Mouse (Mus musculus): ENCODE results near the gene Srpk3. TPM values are rescaled to one million over a fixed set of nuclear protein-coding genes. Genes with fewer than 3 reads are reported as not detected.

The Srpk3 gene
- polyA plus RNA-seq, 1 experiment from 2014 or later, result 1.1 TPM

DNA sequence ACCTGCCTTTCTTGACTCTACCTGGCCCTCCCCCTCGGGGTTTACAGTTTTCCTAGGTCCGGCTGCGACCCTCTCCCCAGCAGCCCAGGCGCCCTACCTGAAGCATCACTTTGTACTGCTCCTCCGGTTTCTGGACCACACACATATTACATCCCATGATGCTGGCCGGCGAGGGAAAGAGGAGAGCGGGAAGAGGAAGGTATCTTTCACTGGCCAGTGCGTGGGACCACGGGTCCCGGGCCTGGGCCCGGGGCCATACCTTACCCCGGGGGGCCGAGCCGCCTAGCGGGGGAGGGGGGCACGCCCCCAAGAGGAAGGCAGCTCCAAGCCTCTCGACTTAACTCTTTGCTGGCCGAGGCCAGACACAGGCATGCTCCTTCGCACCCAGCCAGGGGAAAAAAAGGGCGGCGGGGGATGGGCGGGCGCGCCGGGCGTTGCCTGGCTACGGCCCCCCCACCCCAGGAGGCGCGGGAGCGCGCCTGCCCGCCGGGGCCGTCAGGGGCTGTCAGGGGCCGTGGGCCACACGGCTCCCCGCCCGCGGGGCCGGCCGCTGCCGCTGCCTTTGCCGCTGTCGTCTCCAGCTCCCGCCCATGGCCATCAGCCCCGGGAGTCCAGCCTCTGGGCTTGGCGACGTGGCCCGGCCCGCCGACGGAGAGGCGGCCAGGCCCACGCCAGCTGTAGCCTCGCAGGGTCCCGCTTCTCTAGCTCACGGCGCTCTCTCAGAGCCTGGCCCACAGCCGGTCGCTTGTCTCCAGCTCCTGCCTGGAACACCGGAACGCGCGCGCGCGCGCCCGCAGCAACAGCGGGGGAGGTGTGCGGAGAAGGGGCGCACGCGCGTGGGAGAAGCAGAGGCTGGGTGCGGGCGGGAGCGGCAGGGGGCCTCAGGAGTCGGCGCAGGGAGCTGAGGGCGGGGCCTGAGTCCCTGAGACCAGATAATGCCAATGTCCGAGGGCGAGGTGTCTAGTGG is 50.3 kb downstream of the Srpk3 start, which contains the start of gene Pdzd4:
TSS of gene Pdzd4 (minus strand) at position 785 of the 967 bp plus-strand sequence.
- Histone ChIP-seq H3K4me2 (ENCODE audit: low read depth, low read length, severe bottlenecking) (peak within 1 kb of the TSS; percentile 67), H3K36me3 (ENCODE audit: control insufficient read depth, insufficient read depth, low read length) (no peaks in the 10 kb centered on the region), H3K4me1 (replicated peaks; ENCODE audit: control insufficient read depth, insufficient read depth, low read length) (no peaks in the 10 kb centered on the region), H3K27ac (ENCODE audit: low read depth, low read length) (peak within 1 kb of the TSS; percentile 34; the same call in 1 of the 2 replicates), H3K9ac (ENCODE audit: low read length) (peak within 1 kb of the TSS; percentile 70), H3K4me3 (ENCODE audit: low read depth, low read length) (peak within 1 kb of the TSS; percentile 54), H3K27me3 (ENCODE audit: control insufficient read depth, insufficient read depth, low read length) (no peaks in the 10 kb centered on the region), H3K9me3 (ENCODE audit: control insufficient read depth, low read length) (no peaks in the 10 kb centered on the region)
- WGBS, result 19% methylated on average over 77 of the region's 84 CpGs
- DNase-seq (ENCODE audit: low spot score) (peak; percentile 75), ATAC-seq (replicated peaks; ENCODE audit: low FRiP score) (peak; percentile 84)

Other genes starting within 250 kb of the Srpk3 start
- gene Dusp9, start 135.0 kb upstream of the Srpk3 start, polyA plus RNA-seq (2014; fragmentation: Nextera tagmentation; extraction: Ambion mirVana), result 4.5 and 5.5 TPM in 2 replicates
- gene Pnck, start 114.3 kb upstream of the Srpk3 start, polyA plus RNA-seq (2014; fragmentation: Nextera tagmentation; extraction: Ambion mirVana), result 11.1 and 17.4 TPM in 2 replicates
- gene Slc6a8, start 101.3 kb upstream of the Srpk3 start, polyA plus RNA-seq (2014; fragmentation: Nextera tagmentation; extraction: Ambion mirVana), result 7.5 and 9.0 TPM in 2 replicates
- gene Bcap31, start 58.2 kb upstream of the Srpk3 start, polyA plus RNA-seq (2014; fragmentation: Nextera tagmentation; extraction: Ambion mirVana), result 128 and 135 TPM in 2 replicates
- 8.9 and 10.7 TPM in 2 replicates for gene Abcd1, start 57.8 kb upstream of the Srpk3 start, polyA plus RNA-seq (2014; fragmentation: Nextera tagmentation; extraction: Ambion mirVana)
- 0.07 and 0.11 TPM in 2 replicates for gene Plxnb3, start 17.3 kb upstream of the Srpk3 start, polyA plus RNA-seq (2014; fragmentation: Nextera tagmentation; extraction: Ambion mirVana)
- gene Idh3g, start 12.5 kb downstream of the Srpk3 start, polyA plus RNA-seq (2014; fragmentation: Nextera tagmentation; extraction: Ambion mirVana), result 170 and 190 TPM in 2 replicates
- 109 and 120 TPM in 2 replicates for gene Ssr4, start 12.6 kb downstream of the Srpk3 start, polyA plus RNA-seq (2014; fragmentation: Nextera tagmentation; extraction: Ambion mirVana)
- gene Pdzd4, start 50.6 kb downstream of the Srpk3 start, polyA plus RNA-seq (2014; fragmentation: Nextera tagmentation; extraction: Ambion mirVana), result 1.3 and 1.9 TPM in 2 replicates
- 0.11 TPM in 1 of 2 replicates, not detected in the other for gene Avpr2, start 117.7 kb downstream of the Srpk3 start, polyA plus RNA-seq (2014; fragmentation: Nextera tagmentation; extraction: Ambion mirVana)
- 24.0 and 27.2 TPM in 2 replicates for gene L1cam, start 121.7 kb downstream of the Srpk3 start, polyA plus RNA-seq (2014; fragmentation: Nextera tagmentation; extraction: Ambion mirVana)
- gene Arhgap4, start 147.5 kb downstream of the Srpk3 start, polyA plus RNA-seq (2014; fragmentation: Nextera tagmentation; extraction: Ambion mirVana), result 1.7 and 2.0 TPM in 2 replicates
- gene Naa10, start 147.5 kb downstream of the Srpk3 start, polyA plus RNA-seq (2014; fragmentation: Nextera tagmentation; extraction: Ambion mirVana), result 134 and 137 TPM in 2 replicates
- gene Renbp, start 156.4 kb downstream of the Srpk3 start, polyA plus RNA-seq (2014; fragmentation: Nextera tagmentation; extraction: Ambion mirVana), result 12.3 and 14.4 TPM in 2 replicates
- 90.6 and 92.2 TPM in 2 replicates for gene Hcfc1, start 192.0 kb downstream of the Srpk3 start, polyA plus RNA-seq (2014; fragmentation: Nextera tagmentation; extraction: Ambion mirVana)
- 49.1 and 56.7 TPM in 2 replicates for gene Irak1, start 249.5 kb downstream of the Srpk3 start, polyA plus RNA-seq (2014; fragmentation: Nextera tagmentation; extraction: Ambion mirVana)

All from forebrain, embryonic 11.5 days (tissue).